Mouse (Mus musculus) myocyte (in vitro differentiated cells): ENCODE measurements around the gene Adamtsl2. TPM values are rescaled to one million over a fixed set of nuclear protein-coding genes. Genes with fewer than 3 reads are reported as not detected.

Experiments used
- H3K27me3 ChIP-seq: one replicate; pipeline ENCODE4 v1.6.1; 2011; ENCODE audit not compliant: control insufficient read depth, insufficient read depth, insufficient read length
- H3K36me3 ChIP-seq: one replicate; pipeline ENCODE4 v1.6.1; 2011; ENCODE audit not compliant: control insufficient read depth, insufficient read depth
- H3K4me2 ChIP-seq: one replicate; pipeline ENCODE4 v1.6.1; 2011; ENCODE audit warnings: low read depth, control low read depth
- H3K4me3 ChIP-seq: one replicate; pipeline ENCODE4 v1.5.1; 2011; ENCODE audit warnings: mild to moderate bottlenecking, control low read depth, moderate library complexity
- H3K79me2 ChIP-seq: one replicate; pipeline ENCODE4 v1.6.1; 2011; ENCODE audit not compliant: control insufficient read depth, insufficient read depth
- H3ac ChIP-seq: one replicate; pipeline ENCODE4 v1.6.1; 2011; ENCODE audit not compliant: control insufficient read depth, insufficient read length
- CEBPB ChIP-seq: IDR thresholded peaks from 2 replicates; pipeline ENCODE4 v1.6.1; 2011; ENCODE audit warnings: mild to moderate bottlenecking, moderate library complexity; ENCODE audit not compliant: poor library complexity, insufficient read depth, severe bottlenecking
- E2F4 ChIP-seq: IDR thresholded peaks from one replicate; pipeline ENCODE4 v1.6.1; 2011; ENCODE audit warnings: mild to moderate bottlenecking, control low read depth, moderate library complexity; ENCODE audit not compliant: insufficient read depth
- MAX ChIP-seq: IDR thresholded peaks from one replicate; pipeline ENCODE4 v1.6.1; 2011; ENCODE audit warnings: low read depth, mild to moderate bottlenecking, control low read depth
- MYOD1 ChIP-seq, 3 experiments: IDR thresholded peaks; one replicate each; pipeline ENCODE4 v1.6.1; 2011; ENCODE audit warnings: control low read depth in 2 of 3, low read depth in 2 of 3, mild to moderate bottlenecking in 2 of 3, moderate library complexity in 1 of 3; ENCODE audit not compliant: insufficient read length in 2 of 3, control insufficient read depth in 1 of 3
- MYOG ChIP-seq, 3 experiments: IDR thresholded peaks; one replicate each; pipeline ENCODE4 v1.6.1; 2011; ENCODE audit warnings: control low read depth in 2 of 3, low read depth in 2 of 3, mild to moderate bottlenecking in 2 of 3; ENCODE audit not compliant: insufficient read length in 2 of 3, control insufficient read depth in 1 of 3, insufficient read depth in 1 of 3
- POLR2A ChIP-seq: IDR thresholded peaks from one replicate; pipeline ENCODE4 v1.6.1; 2011; ENCODE audit warnings: low read depth, mild to moderate bottlenecking, control low read depth, moderate library complexity; ENCODE audit not compliant: insufficient read length
- POLR2AphosphoS2 ChIP-seq: IDR thresholded peaks from one replicate; pipeline ENCODE4 v1.6.1; 2011; ENCODE audit warnings: low read depth, control low read depth; ENCODE audit not compliant: insufficient read length
- REST ChIP-seq: IDR thresholded peaks from one replicate; pipeline ENCODE4 v1.6.1; 2011; ENCODE audit warnings: mild to moderate bottlenecking, control low read depth, moderate library complexity; ENCODE audit not compliant: insufficient read depth, insufficient read length
- SRF ChIP-seq: IDR thresholded peaks from one replicate; pipeline ENCODE4 v1.6.1; 2011; ENCODE audit warnings: low read depth; ENCODE audit not compliant: control insufficient read depth, insufficient read length
- TCF12 ChIP-seq: IDR thresholded peaks from one replicate; pipeline ENCODE4 v1.6.1; 2011; ENCODE audit warnings: mild to moderate bottlenecking, control low read depth; ENCODE audit not compliant: poor library complexity, insufficient read depth, severe bottlenecking
- TCF3 ChIP-seq: IDR thresholded peaks from one replicate; pipeline ENCODE4 v1.6.1; 2011; ENCODE audit warnings: low read depth, control low read depth; ENCODE audit not compliant: insufficient read length
- USF1 ChIP-seq: IDR thresholded peaks from one replicate; pipeline ENCODE4 v1.6.1; 2011; ENCODE audit warnings: low read depth, mild to moderate bottlenecking, control low read depth, moderate library complexity
- polyA plus RNA-seq: library from polyadenylated mRNA; unstranded; fragments of >200 nt; fragmentation: generic; extraction: Trizol; gene quantifications from one replicate; pipeline ENCODE4 v1.2.1, GENCODE M21; 2012; ENCODE audit warnings: missing spikeins

Adamtsl2 gene
- polyA plus RNA-seq, 1 experiment: 17.6 TPM

- peaks cover 61% of the 10 kb centered on the region for H3K27me3 ChIP-seq
- H3K36me3 ChIP-seq: no peaks in the 10 kb centered on the region
- no peak overlapping the region for H3K4me2 ChIP-seq
- H3K4me3 ChIP-seq: no peak overlapping the region
- H3K79me2 ChIP-seq: no peaks in the 10 kb centered on the region
- H3ac ChIP-seq: no peak overlapping the region
- TF ChIP-seq TCF3: no peak
Observed at GRCm38 (mm10) chr2:27146840-27147239, 67.7 kb downstream of the Adamtsl2 start.

- H3K36me3 ChIP-seq: no peaks in the 10 kb centered on the region
- peaks cover 61% of the 10 kb centered on the region for H3K27me3 ChIP-seq
- no peak overlapping the region for H3K4me2 ChIP-seq
- no peaks in the 10 kb centered on the region for H3K79me2 ChIP-seq
- H3K4me3 ChIP-seq: no peak overlapping the region
- TF ChIP-seq MYOG (IDR thresholded peaks at IDR 0.05; ENCODE audit: control insufficient read depth in 1 of 3, insufficient read depth in 1 of 3, insufficient read length in 2 of 3, low read depth in 2 of 3): no peak
- no peak for TF ChIP-seq TCF3
- no peak for TF ChIP-seq SRF
- TF ChIP-seq POLR2AphosphoS2: no peak
- TF ChIP-seq CEBPB: no peak
- no peak for TF ChIP-seq MAX
- no peak for TF ChIP-seq TCF12
- TF ChIP-seq REST: no peak
- no peak for TF ChIP-seq MYOD1 (IDR thresholded peaks at IDR 0.05; ENCODE audit: control insufficient read depth in 1 of 3, insufficient read length in 2 of 3, low read depth in 2 of 3)
- no peak for TF ChIP-seq POLR2A
- H3ac ChIP-seq: no peak overlapping the region
Observed at GRCm38 (mm10) chr2:27149457-27149856, 70.3 kb downstream of the Adamtsl2 start.

DNA sequence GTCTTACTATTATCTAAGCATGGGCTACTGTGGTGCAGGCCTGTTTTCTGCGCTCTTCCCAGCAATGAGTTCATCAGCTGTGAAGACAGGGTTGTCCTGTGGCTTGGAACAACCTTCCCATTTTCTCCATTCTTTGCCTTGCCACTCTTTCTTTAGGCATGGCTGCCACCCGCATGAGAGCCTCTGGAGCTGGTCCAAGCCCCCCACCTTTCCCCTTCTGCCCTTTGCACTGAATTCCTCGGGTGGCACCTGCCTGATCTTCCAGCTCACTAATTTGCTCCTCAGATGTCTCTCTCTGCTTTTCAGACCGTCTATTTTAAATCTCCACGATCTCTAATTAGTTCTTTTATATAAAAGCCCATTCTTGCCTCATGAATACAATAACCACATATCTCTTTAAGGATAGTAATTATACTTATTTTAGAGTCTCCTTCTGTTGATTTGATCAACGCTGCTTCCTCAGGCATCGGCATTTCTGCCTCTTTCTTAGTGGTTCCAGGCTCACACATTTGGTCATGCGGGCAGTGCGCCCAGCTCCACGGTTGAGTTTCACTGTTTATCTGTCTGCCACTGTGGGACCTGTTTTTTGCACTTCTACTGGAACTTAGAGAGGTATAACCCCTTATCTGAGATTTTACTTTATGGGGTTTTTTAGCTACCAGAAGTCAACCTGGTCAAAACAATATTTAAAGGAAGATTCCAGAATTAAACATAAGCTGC, 75.4 kb downstream of the Adamtsl2 start:
- no peak for TF ChIP-seq TCF12
- TF ChIP-seq USF1: no peak
- no peak for TF ChIP-seq POLR2A
- TF ChIP-seq SRF: no peak
- no peak for TF ChIP-seq CEBPB
- no peak for TF ChIP-seq TCF3
- no peak for TF ChIP-seq MYOD1 (IDR thresholded peaks at IDR 0.05; ENCODE audit: control insufficient read depth in 1 of 3, insufficient read length in 2 of 3, low read depth in 2 of 3)
- TF ChIP-seq MAX: no peak
- TF ChIP-seq E2F4: no peak
- TF ChIP-seq MYOG (IDR thresholded peaks at IDR 0.05; ENCODE audit: control insufficient read depth in 1 of 3, insufficient read depth in 1 of 3, insufficient read length in 2 of 3, low read depth in 2 of 3): no peak
- TF ChIP-seq POLR2AphosphoS2: no peak
- H3ac ChIP-seq: no peak overlapping the region
- H3K36me3 ChIP-seq: no peaks in the 10 kb centered on the region
- no peaks in the 10 kb centered on the region for H3K79me2 ChIP-seq
- no peak overlapping the region for H3K4me2 ChIP-seq
- H3K27me3 ChIP-seq: peaks cover 44% of the 10 kb centered on the region
- no peak overlapping the region for H3K4me3 ChIP-seq

DNA sequence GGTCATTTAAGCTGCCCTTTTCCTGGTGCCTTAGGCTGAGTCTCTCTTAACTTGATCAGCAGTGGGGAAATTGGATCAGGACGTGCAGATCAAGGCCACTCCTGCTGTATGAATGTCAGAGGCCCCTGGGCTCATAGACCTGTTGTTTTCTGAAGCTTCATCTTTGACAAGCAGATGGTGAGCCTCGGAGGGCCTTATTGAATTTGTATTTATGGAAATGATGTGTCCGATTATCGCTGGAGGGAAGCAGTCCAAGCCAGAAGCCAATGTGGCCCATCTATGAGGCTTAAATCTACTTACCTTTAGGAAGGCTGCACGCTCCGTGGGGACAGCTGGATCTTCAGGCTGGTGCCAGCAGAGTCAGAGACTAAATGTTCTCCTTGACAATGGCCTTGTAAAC, 77.4 kb downstream of the Adamtsl2 start:
- no peaks in the 10 kb centered on the region for H3K36me3 ChIP-seq
- H3ac ChIP-seq: no peak overlapping the region
- H3K4me3 ChIP-seq: no peak overlapping the region
- TF ChIP-seq MYOD1 (IDR thresholded peaks at IDR 0.05; ENCODE audit: control insufficient read depth in 1 of 3, insufficient read length in 2 of 3, low read depth in 2 of 3) (no peak), POLR2A (no peak), POLR2AphosphoS2 (no peak), REST (no peak), E2F4 (no peak), USF1 (no peak)
- no peaks in the 10 kb centered on the region for H3K79me2 ChIP-seq
- H3K27me3 ChIP-seq: peaks cover 25% of the 10 kb centered on the region
- no peak overlapping the region for H3K4me2 ChIP-seq

Other genes starting within 250 kb of the Adamtsl2 start
- not detected for gene Abo, start 214.4 kb upstream of the Adamtsl2 start, polyA plus RNA-seq
- gene Surf6, start 176.5 kb upstream of the Adamtsl2 start, polyA plus RNA-seq: 16.7 TPM
- 38.6 TPM for gene Med22, start 168.7 kb upstream of the Adamtsl2 start, polyA plus RNA-seq
- 2,027 TPM for gene Rpl7a, start 168.6 kb upstream of the Adamtsl2 start, polyA plus RNA-seq
- gene Surf2, start 163.0 kb upstream of the Adamtsl2 start, polyA plus RNA-seq: 34.9 TPM
- gene Surf1, start 162.8 kb upstream of the Adamtsl2 start, polyA plus RNA-seq: 53.8 TPM
- gene Surf4, start 145.5 kb upstream of the Adamtsl2 start, polyA plus RNA-seq: 173 TPM
- 0.02 TPM for gene Stkld1, start 145.3 kb upstream of the Adamtsl2 start, polyA plus RNA-seq
- gene Rexo4, start 115.0 kb upstream of the Adamtsl2 start, polyA plus RNA-seq: 23.3 TPM
- gene Adamts13, start 106.0 kb upstream of the Adamtsl2 start, polyA plus RNA-seq: not detected
- gene Cacfd1, start 69.5 kb upstream of the Adamtsl2 start, polyA plus RNA-seq: 22.8 TPM
- 102 TPM for gene Slc2a6, start 51.4 kb upstream of the Adamtsl2 start, polyA plus RNA-seq
- 1,410 TPM for gene Mymk, start 7.2 kb upstream of the Adamtsl2 start, polyA plus RNA-seq
- gene Fam163b, start 63.1 kb downstream of the Adamtsl2 start, polyA plus RNA-seq: 0.04 TPM
- gene Dbh, start 85.9 kb downstream of the Adamtsl2 start, polyA plus RNA-seq: 8.2 TPM
- gene Sardh, start 169.0 kb downstream of the Adamtsl2 start, polyA plus RNA-seq: 28.4 TPM